Mouse (Mus musculus) embryo, embryonic 11.5 days (tissue): ENCODE data around the gene Acsl5.

ENCODE experiments used
- DNase-seq: peaks from one replicate; pipeline ENCODE4 v3.0.0-alpha.2; 2012; ENCODE audit warnings: low read depth, low spot score

Gene Acsl5

GRCm38 (mm10) chr19:55327510-55327909 is 75.8 kb downstream of the Acsl5 start:
- DNase-seq, result no peak

GRCm38 (mm10) chr19:55331776-55332175 is 80.0 kb downstream of the Acsl5 start:
- no peak for DNase-seq

GRCm38 (mm10) chr19:55332641-55333268 is 81.0 kb downstream of the Acsl5 start:
- DNase-seq, result peak; percentile 71

- peak; percentile 14 for DNase-seq
Measured at GRCm38 (mm10) chr19:55335881-55336280, 84.1 kb downstream of the Acsl5 start.

- DNase-seq, result no peak
Measured at GRCm38 (mm10) chr19:55336441-55336840, 84.7 kb downstream of the Acsl5 start.

- no peak for DNase-seq
Measured at GRCm38 (mm10) chr19:55337066-55337465, 85.3 kb downstream of the Acsl5 start.

- DNase-seq, result no peak
Measured at GRCm38 (mm10) chr19:55337664-55338063, 85.9 kb downstream of the Acsl5 start.

- no peak for DNase-seq
Measured at GRCm38 (mm10) chr19:55340521-55340920, 88.8 kb downstream of the Acsl5 start.

- no peak for DNase-seq
Measured at GRCm38 (mm10) chr19:55341377-55341776, 89.6 kb downstream of the Acsl5 start.

GRCm38 (mm10) chr19:55342423-55342822 is 90.7 kb downstream of the Acsl5 start:
- no peak for DNase-seq

- DNase-seq, result no peak
Measured at GRCm38 (mm10) chr19:55343274-55343673, 91.5 kb downstream of the Acsl5 start.
